Mouse (Mus musculus): Measurements from ENCODE around the gene Crcp. TPM values are rescaled to one million over a fixed set of nuclear protein-coding genes. Genes with fewer than 3 reads are reported as not detected.
A peak's percentile ranks its signal among the peaks of the same experiment; 100 is the strongest.

Gene Crcp
- polyA plus RNA-seq (2015; fragmentation: Nextera tagmentation; extraction: Ambion mirVana) = 31.0 and 31.5 TPM in 2 replicates

DNA sequence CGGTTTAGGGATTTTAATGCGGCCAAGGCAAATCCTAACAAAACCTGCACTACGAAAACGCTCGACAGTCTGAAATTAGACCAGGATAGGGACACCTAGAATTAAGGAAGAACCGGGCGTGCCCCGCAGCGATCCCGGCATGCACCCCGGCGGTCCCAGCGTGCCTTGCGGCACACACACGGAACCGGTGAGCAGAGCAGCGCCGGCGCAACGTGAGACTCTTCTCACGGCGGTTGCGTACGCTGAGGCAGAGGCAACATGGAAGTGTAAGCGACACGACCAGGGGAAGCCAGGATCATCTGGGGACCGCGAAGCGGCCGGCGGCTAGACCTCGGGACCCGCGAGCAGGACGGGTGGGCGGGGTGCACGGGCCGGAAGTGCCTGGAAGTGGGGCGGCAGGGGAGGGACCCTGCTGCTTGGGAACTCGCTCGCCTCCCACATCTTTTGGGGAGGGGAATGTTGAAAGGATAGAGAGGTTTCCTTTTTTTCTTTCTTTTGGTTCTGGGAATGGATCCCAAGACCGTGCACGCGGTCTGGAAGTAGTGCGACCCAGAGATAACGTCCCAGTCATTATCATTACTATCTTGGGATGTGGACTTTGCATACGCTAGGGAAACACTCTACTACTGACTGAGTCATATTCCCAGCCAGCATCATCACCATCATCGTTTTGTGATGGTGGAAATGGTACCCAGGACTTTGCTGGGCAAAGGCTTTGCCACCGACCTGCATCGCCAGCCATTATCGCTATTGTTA, at the start of gene Crcp, which contains the start of gene Asl:
Gene Crcp, plus strand, starts transcription at position 149 of the 756 bp plus-strand sequence.
Gene Asl, minus strand, starts transcription at position 106 of the 756 bp plus-strand sequence.
- peak within 1 kb of the TSS; percentile 85 for H3K27ac ChIP-seq (ENCODE audit: low read length)
- ATAC-seq (peak; percentile 86), DNase-seq (ENCODE audit: low spot score) (peak; percentile 87)
- H3K4me2 ChIP-seq (replicated peaks; ENCODE audit: low read depth, low read length) = peak within 1 kb of the TSS; percentile 68
- no peaks in the 10 kb centered on the region for H3K4me1 ChIP-seq (ENCODE audit: insufficient read depth, low read depth, low read length)
- 1% methylated on average over 50 of the region's 51 CpGs for WGBS
- peak within 1 kb of the TSS; percentile 72 for H3K4me3 ChIP-seq (ENCODE audit: low read depth, low read length)
- no peaks in the 10 kb centered on the region for H3K36me3 ChIP-seq (ENCODE audit: insufficient read depth, low read length)
- TF ChIP-seq EP300 (IDR thresholded peaks at IDR 0.05) = no peak
- TF ChIP-seq CTCF (IDR thresholded peaks at IDR 0.05) = 0 out of 2 replicates have a peak, but pooled peaks have one; percentile 1
- no peaks in the 10 kb centered on the region for H3K27me3 ChIP-seq (replicated peaks; ENCODE audit: insufficient read depth, low read length)
- no peaks in the 10 kb centered on the region for H3K9me3 ChIP-seq (ENCODE audit: low read length)
- peak within 1 kb of the TSS; percentile 73 for H3K9ac ChIP-seq (replicated peaks; ENCODE audit: low read depth)

DNA sequence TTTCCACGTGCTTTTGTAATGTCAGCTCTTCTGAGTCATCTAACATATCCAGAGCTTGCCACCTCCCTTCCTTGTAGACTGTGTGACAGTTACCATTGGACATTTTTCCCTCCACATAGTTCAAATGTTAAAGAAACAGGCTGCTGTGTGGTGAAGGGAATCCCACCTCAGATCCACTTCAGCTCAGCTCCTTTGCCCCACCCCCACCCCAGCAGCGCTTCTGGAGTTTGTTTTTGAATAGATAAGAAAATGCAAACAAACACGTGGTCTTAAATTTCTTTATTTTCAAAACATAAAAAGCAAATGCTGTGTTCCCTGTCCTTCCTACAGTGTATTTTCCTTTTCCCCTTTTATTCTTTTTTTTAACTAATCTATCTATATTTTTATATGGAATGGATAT, 48.9 kb upstream of the Crcp start:
- no peak for ATAC-seq

DNA sequence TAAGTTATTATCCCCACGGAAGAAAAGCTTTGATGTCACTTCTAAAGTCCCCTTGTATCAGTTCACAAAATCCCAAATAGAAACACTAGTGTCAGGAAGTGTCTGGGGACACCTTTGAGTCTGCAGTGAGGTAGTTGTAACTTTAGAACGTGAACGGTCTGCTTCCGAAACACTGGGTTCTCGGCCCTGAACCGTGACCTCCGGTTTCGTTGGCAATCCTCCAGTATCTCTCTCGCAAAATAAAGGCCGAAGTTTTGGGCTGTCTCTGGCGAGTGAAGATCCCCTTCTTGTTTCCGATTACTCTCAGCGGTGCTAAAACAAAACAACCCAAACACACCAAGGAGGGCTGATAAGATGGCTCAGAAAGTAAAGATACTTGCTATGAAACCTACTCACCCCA, 39.7 kb upstream of the Crcp start:
- DNase-seq (ENCODE audit: low spot score) (no peak), ATAC-seq (no peak)
- 0 out of 2 replicates have a peak, but pooled peaks cover 3% of the 10 kb centered on the region for H3K36me3 ChIP-seq (ENCODE audit: insufficient read depth, low read length)
- WGBS = 67% methylated on average over 13 of the region's 13 CpGs
- H3K27me3 ChIP-seq (replicated peaks; ENCODE audit: insufficient read depth, low read length) = no peaks in the 10 kb centered on the region
- TF ChIP-seq EP300 (IDR thresholded peaks at IDR 0.05) (no peak), CTCF (IDR thresholded peaks at IDR 0.05) (no peak)
- H3K4me3 ChIP-seq (ENCODE audit: low read depth, low read length) = no peak overlapping the region
- H3K9ac ChIP-seq (replicated peaks; ENCODE audit: low read depth) = no peak overlapping the region
- no peak overlapping the region for H3K27ac ChIP-seq (ENCODE audit: low read length)
- no peak overlapping the region for H3K4me2 ChIP-seq (replicated peaks; ENCODE audit: low read depth, low read length)
- H3K9me3 ChIP-seq (ENCODE audit: low read length) = no peaks in the 10 kb centered on the region
- no peaks in the 10 kb centered on the region for H3K4me1 ChIP-seq (ENCODE audit: insufficient read depth, low read depth, low read length)

More for the DNA sequence above, 48.9 kb upstream of the Crcp start:
- WGBS = 42% methylated on average over 3 of the region's 3 CpGs
- Histone ChIP-seq H3K27me3 (replicated peaks; ENCODE audit: insufficient read depth, low read length) (no peaks in the 10 kb centered on the region), H3K9me3 (ENCODE audit: low read length) (no peaks in the 10 kb centered on the region), H3K36me3 (ENCODE audit: insufficient read depth, low read length) (peaks cover 3% of the 10 kb centered on the region; the same call in 1 of the 2 replicates), H3K4me3 (ENCODE audit: low read depth, low read length) (no peak overlapping the region), H3K4me2 (replicated peaks; ENCODE audit: low read depth, low read length) (no peak overlapping the region), H3K9ac (replicated peaks; ENCODE audit: low read depth) (no peak overlapping the region), H3K4me1 (ENCODE audit: insufficient read depth, low read depth, low read length) (no peaks in the 10 kb centered on the region), H3K27ac (ENCODE audit: low read length) (no peak overlapping the region)
- DNase-seq (ENCODE audit: low spot score) = no peak
- TF ChIP-seq EP300 (IDR thresholded peaks at IDR 0.05) = no peak
- no peak for TF ChIP-seq CTCF (IDR thresholded peaks at IDR 0.05)

DNA sequence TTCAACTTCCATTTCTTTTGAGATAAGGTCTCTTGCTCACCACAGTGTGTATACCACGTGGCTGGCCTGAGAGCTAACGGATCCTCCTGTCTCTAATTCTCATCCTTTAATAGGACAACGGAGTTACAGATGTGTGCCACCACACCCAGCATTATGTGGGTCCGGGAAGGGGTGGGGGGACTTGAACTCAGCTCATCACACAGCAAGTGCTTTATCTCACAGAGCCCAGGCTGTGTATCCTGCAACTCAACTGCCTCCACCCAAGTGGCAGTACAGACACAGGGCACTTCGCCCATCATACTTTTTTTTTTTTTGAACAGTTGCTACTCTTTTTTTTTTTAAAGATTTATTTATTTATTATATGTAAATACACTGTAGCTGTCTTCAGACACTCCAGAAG, 37.2 kb upstream of the Crcp start:
- no peaks in the 10 kb centered on the region for H3K9me3 ChIP-seq (ENCODE audit: low read length)
- no peak overlapping the region for H3K4me2 ChIP-seq (replicated peaks; ENCODE audit: low read depth, low read length)
- H3K9ac ChIP-seq (replicated peaks; ENCODE audit: low read depth) = no peak overlapping the region
- no peak overlapping the region for H3K27ac ChIP-seq (ENCODE audit: low read length)
- H3K4me3 ChIP-seq (ENCODE audit: low read depth, low read length) = no peak overlapping the region
- DNase-seq (ENCODE audit: low spot score) = no peak
- WGBS = 83% methylated on average over 5 of the region's 5 CpGs
- 0 out of 2 replicates have a peak, but pooled peaks cover 3% of the 10 kb centered on the region for H3K36me3 ChIP-seq (ENCODE audit: insufficient read depth, low read length)
- no peaks in the 10 kb centered on the region for H3K4me1 ChIP-seq (ENCODE audit: insufficient read depth, low read depth, low read length)
- H3K27me3 ChIP-seq (replicated peaks; ENCODE audit: insufficient read depth, low read length) = no peaks in the 10 kb centered on the region
- no peak for ATAC-seq
- TF ChIP-seq CTCF (IDR thresholded peaks at IDR 0.05) (no peak), EP300 (IDR thresholded peaks at IDR 0.05) (no peak)

DNA sequence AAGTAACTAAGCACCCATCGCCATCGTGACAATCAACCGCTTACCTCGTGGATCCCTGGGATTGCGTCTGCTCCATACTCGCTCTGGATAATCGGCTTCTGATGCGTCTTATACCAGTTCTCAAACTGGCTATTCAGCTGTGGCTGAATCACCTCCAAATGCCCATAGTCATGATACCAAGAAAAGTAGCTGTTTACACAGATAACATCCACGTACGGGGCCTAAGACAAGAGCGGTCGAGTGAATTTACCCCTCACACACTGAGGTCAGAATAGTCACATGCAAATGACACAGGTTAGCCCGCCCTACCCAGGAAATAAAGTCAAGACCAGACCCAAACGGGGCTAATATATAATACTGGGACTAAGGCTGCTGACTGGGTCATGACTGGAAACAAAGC, 35.7 kb upstream of the Crcp start:
- Histone ChIP-seq H3K4me1 (ENCODE audit: insufficient read depth, low read depth, low read length) (no peaks in the 10 kb centered on the region), H3K36me3 (ENCODE audit: insufficient read depth, low read length) (0 out of 2 replicates have a peak, but pooled peaks cover 3% of the 10 kb centered on the region), H3K27ac (ENCODE audit: low read length) (no peak overlapping the region), H3K4me2 (replicated peaks; ENCODE audit: low read depth, low read length) (no peak overlapping the region), H3K9ac (replicated peaks; ENCODE audit: low read depth) (no peak overlapping the region), H3K4me3 (ENCODE audit: low read depth, low read length) (no peak overlapping the region), H3K9me3 (ENCODE audit: low read length) (no peaks in the 10 kb centered on the region), H3K27me3 (replicated peaks; ENCODE audit: insufficient read depth, low read length) (no peaks in the 10 kb centered on the region)
- 89% methylated on average over 14 of the region's 14 CpGs for WGBS
- DNase-seq (ENCODE audit: low spot score) (no peak), ATAC-seq (no peak)
- TF ChIP-seq CTCF (IDR thresholded peaks at IDR 0.05) (no peak), EP300 (IDR thresholded peaks at IDR 0.05) (no peak)

DNA sequence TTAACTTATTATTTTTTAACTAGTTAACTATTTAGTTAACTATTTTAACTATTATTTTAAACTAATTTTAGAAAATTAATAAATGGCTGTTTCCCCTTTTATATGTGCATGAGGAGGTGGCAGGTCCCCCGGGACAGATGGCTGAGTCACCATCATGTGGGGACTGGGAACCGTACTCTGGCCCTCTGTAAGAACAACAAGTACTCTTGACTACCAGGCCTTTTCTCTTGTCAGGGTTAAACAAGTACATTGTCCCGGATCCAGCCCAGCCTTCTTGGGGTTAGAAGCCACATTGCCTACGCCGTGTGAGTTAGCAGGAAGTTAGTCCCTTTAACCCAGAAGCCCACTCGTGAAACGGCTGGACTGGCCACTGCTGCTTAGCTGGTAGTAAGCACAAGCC, 34.1 kb upstream of the Crcp start:
- no peak overlapping the region for H3K4me2 ChIP-seq (replicated peaks; ENCODE audit: low read depth, low read length)
- TF ChIP-seq CTCF (IDR thresholded peaks at IDR 0.05) = no peak
- no peak for TF ChIP-seq EP300 (IDR thresholded peaks at IDR 0.05)
- H3K27ac ChIP-seq (ENCODE audit: low read length) = no peak overlapping the region
- no peak overlapping the region for H3K4me3 ChIP-seq (ENCODE audit: low read depth, low read length)
- 0 out of 2 replicates have a peak, but pooled peaks cover 3% of the 10 kb centered on the region for H3K36me3 ChIP-seq (ENCODE audit: insufficient read depth, low read length)
- whole genome bisulfite sequencing = 82% methylated on average over 7 of the region's 7 CpGs
- no peak for ATAC-seq
- no peaks in the 10 kb centered on the region for H3K4me1 ChIP-seq (ENCODE audit: insufficient read depth, low read depth, low read length)
- no peaks in the 10 kb centered on the region for H3K27me3 ChIP-seq (replicated peaks; ENCODE audit: insufficient read depth, low read length)
- H3K9ac ChIP-seq (replicated peaks; ENCODE audit: low read depth) = no peak overlapping the region
- H3K9me3 ChIP-seq (ENCODE audit: low read length) = no peaks in the 10 kb centered on the region
- no peak for DNase-seq (ENCODE audit: low spot score)
